Mouse (Mus musculus): ENCODE data around the gene Akap6.

Gene Akap6

GRCm38 (mm10) chr12:53033404-53033913 is 334.3 kb downstream of the Akap6 start:
- peak; percentile 47 to 69 for DNase-seq (ENCODE audit: low spot score in 2 of 2)

GRCm38 (mm10) chr12:53040634-53041033 is 341.5 kb downstream of the Akap6 start:
- no peak for DNase-seq (ENCODE audit: low spot score in 2 of 2)

GRCm38 (mm10) chr12:53042739-53043138 is 343.6 kb downstream of the Akap6 start:
- DNase-seq (ENCODE audit: low spot score in 2 of 2): no peak

- DNase-seq (ENCODE audit: low spot score in 2 of 2): no peak
Measured at GRCm38 (mm10) chr12:53057606-53058005, 358.4 kb downstream of the Akap6 start.

GRCm38 (mm10) chr12:53060903-53061302 is 361.7 kb downstream of the Akap6 start:
- DNase-seq (ENCODE audit: low spot score in 2 of 2): no peak

GRCm38 (mm10) chr12:53061466-53062124 is 362.4 kb downstream of the Akap6 start:
- DNase-seq (ENCODE audit: low spot score in 2 of 2): no peak

GRCm38 (mm10) chr12:53063003-53063402 is 363.8 kb downstream of the Akap6 start:
- DNase-seq (ENCODE audit: low spot score in 2 of 2): no peak

- no peak for DNase-seq (ENCODE audit: low spot score in 2 of 2)
Measured at GRCm38 (mm10) chr12:53064241-53064760, 365.1 kb downstream of the Akap6 start.

GRCm38 (mm10) chr12:53065031-53065785 is 366.0 kb downstream of the Akap6 start:
- no peak for DNase-seq (ENCODE audit: low spot score in 2 of 2)

- DNase-seq (ENCODE audit: low spot score in 2 of 2): no peak
Measured at GRCm38 (mm10) chr12:53066321-53066720, 367.1 kb downstream of the Akap6 start.

- DNase-seq (ENCODE audit: low spot score in 2 of 2): no peak
Measured at GRCm38 (mm10) chr12:53070907-53071306, 371.7 kb downstream of the Akap6 start.

- DNase-seq (ENCODE audit: low spot score in 2 of 2): no peak
Measured at GRCm38 (mm10) chr12:53076595-53077400, 377.6 kb downstream of the Akap6 start.

- no peak for DNase-seq (ENCODE audit: low spot score in 2 of 2)
Measured at GRCm38 (mm10) chr12:53085789-53086188, 386.6 kb downstream of the Akap6 start.

GRCm38 (mm10) chr12:53112276-53112675 is 413.1 kb downstream of the Akap6 start:
- no peak for DNase-seq (ENCODE audit: low spot score in 2 of 2)

- no peak for DNase-seq (ENCODE audit: low spot score in 2 of 2)
Measured at GRCm38 (mm10) chr12:53119352-53119751, 420.2 kb downstream of the Akap6 start.

- DNase-seq (ENCODE audit: low spot score in 2 of 2): no peak
Measured at GRCm38 (mm10) chr12:53124131-53124530, 424.9 kb downstream of the Akap6 start.

- no peak for DNase-seq (ENCODE audit: low spot score in 2 of 2)
Measured at GRCm38 (mm10) chr12:53124696-53125095, 425.5 kb downstream of the Akap6 start.

- DNase-seq (ENCODE audit: low spot score in 2 of 2): no peak
Measured at GRCm38 (mm10) chr12:53125286-53125685, 426.1 kb downstream of the Akap6 start.

- DNase-seq (ENCODE audit: low spot score in 2 of 2): no peak
Measured at GRCm38 (mm10) chr12:53134196-53134595, 435.0 kb downstream of the Akap6 start.

GRCm38 (mm10) chr12:53137331-53137730 is 438.1 kb downstream of the Akap6 start:
- DNase-seq (ENCODE audit: low spot score in 2 of 2): no peak

- DNase-seq (ENCODE audit: low spot score in 2 of 2): no peak
Measured at GRCm38 (mm10) chr12:53144122-53144695, 445.0 kb downstream of the Akap6 start.

GRCm38 (mm10) chr12:53144760-53145159 is 445.6 kb downstream of the Akap6 start:
- no peak for DNase-seq (ENCODE audit: low spot score in 2 of 2)

Data from frontal cortex, postnatal 25 days (tissue).